ENCODE assay signal across 8 mouse cellular contexts in genomic region chr8:54660675-54661074, GRCm38 (mm10).
DNase-seq lines count a peak whose midpoint lies in the region; ATAC-seq and TF ChIP-seq lines count a peak whose summit lies in the region.

No protein-coding gene starts in this region.

- H3K4me1 ChIP-seq in ES-Bruce4 (ENCODE audit: control insufficient read depth, insufficient read depth, low read length), result no peaks in the 10 kb centered on the region
- H3K4me1 ChIP-seq in forebrain, postnatal 0 days (ENCODE audit: insufficient read depth), result no peaks in the 10 kb centered on the region
- no peaks in the 10 kb centered on the region for H3K4me1 ChIP-seq in intestine, postnatal 0 days (replicated peaks; ENCODE audit: control insufficient read depth, insufficient read depth, low read length)
- H3K4me1 ChIP-seq in midbrain, embryonic 15.5 days, result no peaks in the 10 kb centered on the region

- no peaks in the 10 kb centered on the region for H3K36me3 ChIP-seq in ES-Bruce4 (ENCODE audit: control insufficient read depth, insufficient read depth, low read length, poor library complexity, severe bottlenecking)
- peaks cover 4% of the 10 kb centered on the region; the same call in 1 of the 2 replicates for H3K36me3 ChIP-seq in forebrain, postnatal 0 days (ENCODE audit: insufficient read depth)
- H3K36me3 ChIP-seq in intestine, postnatal 0 days (ENCODE audit: control insufficient read depth, insufficient read depth), result no peaks in the 10 kb centered on the region
- H3K36me3 ChIP-seq in midbrain, embryonic 15.5 days (replicated peaks), result no peaks in the 10 kb centered on the region

- no peak for TF ChIP-seq POLR2A in ES-Bruce4 (IDR thresholded peaks at IDR 0.05; ENCODE audit: insufficient read depth, low read length)

- H3K9me3 ChIP-seq in ES-Bruce4 (replicated peaks; ENCODE audit: control insufficient read depth, insufficient read depth, low read length, poor library complexity, severe bottlenecking), result no peaks in the 10 kb centered on the region
- no peaks in the 10 kb centered on the region for H3K9me3 ChIP-seq in forebrain, postnatal 0 days (ENCODE audit: low read length)
- no peaks in the 10 kb centered on the region for H3K9me3 ChIP-seq in intestine, postnatal 0 days (ENCODE audit: control insufficient read depth)
- no peaks in the 10 kb centered on the region for H3K9me3 ChIP-seq in midbrain, embryonic 15.5 days

- peak; percentile 0 for TF ChIP-seq CTCF in ES-Bruce4 (IDR thresholded peaks at IDR 0.05; ENCODE audit: low read depth, low read length)
- TF ChIP-seq CTCF in forebrain, postnatal 0 days (IDR thresholded peaks at IDR 0.05; ENCODE audit: low read depth), result peak; percentile 79
- peak; percentile 76 for TF ChIP-seq CTCF in intestine, postnatal 0 days (IDR thresholded peaks at IDR 0.05; ENCODE audit: low read depth)

- H3K9ac ChIP-seq in ES-Bruce4 (ENCODE audit: low read depth, poor library complexity, severe bottlenecking), result no peak overlapping the region
- H3K9ac ChIP-seq in forebrain, postnatal 0 days, result no peak overlapping the region
- no peak overlapping the region for H3K9ac ChIP-seq in intestine, postnatal 0 days (ENCODE audit: low read depth, low read length)
- H3K9ac ChIP-seq in midbrain, embryonic 15.5 days, result no peak overlapping the region

- 30% methylated on average over 5 of the region's 5 CpGs for WGBS in forebrain, postnatal 0 days
- 39% methylated on average over 5 of the region's 5 CpGs for WGBS in intestine, postnatal 0 days
- 31% methylated on average over 5 of the region's 5 CpGs for WGBS in midbrain, embryonic 15.5 days

- no peak overlapping the region for H3K4me2 ChIP-seq in forebrain, postnatal 0 days (ENCODE audit: low read depth)
- no peak overlapping the region for H3K4me2 ChIP-seq in intestine, postnatal 0 days (replicated peaks; ENCODE audit: low read depth)
- H3K4me2 ChIP-seq in midbrain, embryonic 15.5 days, result no peak overlapping the region

- peak; percentile 78 for ATAC-seq in forebrain, postnatal 0 days
- no peak for ATAC-seq in intestine, postnatal 0 days
- peak; percentile 80 for ATAC-seq in midbrain, embryonic 15.5 days (replicated peaks)
- ATAC-seq in monocyte, adult 5-6 weeks (replicated peaks; ENCODE audit: insufficient number of reproducible peaks, low FRiP score, low TSS enrichment, poor library complexity, severe bottlenecking), result no peak

- H3K4me3 ChIP-seq in ES-Bruce4 (ENCODE audit: low read depth, low read length), result no peak overlapping the region
- H3K4me3 ChIP-seq in forebrain, postnatal 0 days (ENCODE audit: low read depth, low read length), result no peak overlapping the region
- H3K4me3 ChIP-seq in intestine, postnatal 0 days (ENCODE audit: low read depth, low read length), result no peak overlapping the region
- H3K4me3 ChIP-seq in midbrain, embryonic 15.5 days, result no peak overlapping the region

- H3K27ac ChIP-seq in ES-Bruce4 (ENCODE audit: insufficient read depth, low read length), result no peak overlapping the region
- no peak overlapping the region for H3K27ac ChIP-seq in forebrain, postnatal 0 days (ENCODE audit: low read depth, low read length)
- no peak overlapping the region for H3K27ac ChIP-seq in intestine, postnatal 0 days (ENCODE audit: low read depth, low read length)
- H3K27ac ChIP-seq in midbrain, embryonic 15.5 days, result no peak overlapping the region

- TF ChIP-seq EP300 in ES-Bruce4 (IDR thresholded peaks at IDR 0.05; ENCODE audit: insufficient read depth, low read depth, low read length), result no peak

- H3K27me3 ChIP-seq in ES-Bruce4 (ENCODE audit: control insufficient read depth, insufficient read depth, low read length, poor library complexity, severe bottlenecking), result no peaks in the 10 kb centered on the region
- H3K27me3 ChIP-seq in forebrain, postnatal 0 days (ENCODE audit: insufficient read depth, low read length), result no peaks in the 10 kb centered on the region
- H3K27me3 ChIP-seq in intestine, postnatal 0 days (replicated peaks; ENCODE audit: control insufficient read depth, insufficient read depth, low read length), result no peaks in the 10 kb centered on the region
- H3K27me3 ChIP-seq in midbrain, embryonic 15.5 days (replicated peaks), result no peaks in the 10 kb centered on the region

- intact Hi-C loops in left cerebral cortex, postnatal 36 days (cut with DNase I), result loop anchor here (2.0 to 5.0 kb wide), 2 partner anchors 123 to 152 kb away; no protein-coding TSS in a partner anchor

- peak; percentile 71 for DNase-seq in 416B (ENCODE audit: low read depth)
- DNase-seq in cerebellum, adult 11 months, result peak; percentile 23
- DNase-seq in forebrain, postnatal 0 days, result peak; percentile 75
- peak; percentile 21 to 47 for DNase-seq in left cerebral cortex, postnatal 36 days (ENCODE audit: low spot score in 2 of 2)

Comparison
In these comparisons a context has a peak if more than half of its experiments do, and no peak if none do; other contexts are left out.
1. DNase-seq: peak in every context shown above with its lines; median percentile 75 in forebrain, postnatal 0 days; 71 in 416B; 34 in left cerebral cortex, postnatal 36 days; 23 in cerebellum, adult 11 months.
2. CTCF ChIP-seq: peak in every context shown above with its lines; median percentile 79 in forebrain, postnatal 0 days; 76 in intestine, postnatal 0 days; 0 in ES-Bruce4.
3. ATAC-seq: peak in forebrain, postnatal 0 days (single experiment) and midbrain, embryonic 15.5 days (single experiment); none in intestine, postnatal 0 days (single experiment) and monocyte, adult 5-6 weeks (single experiment).